Mouse (Mus musculus) limb, embryonic 12.5 days (tissue): ENCODE data around the gene Klhdc8a. TPM values are rescaled to one million over a fixed set of nuclear protein-coding genes. Genes with fewer than 3 reads are reported as not detected.

Experiments used
- ATAC-seq: fragments of 200-750 bp; cut with Nextera tagmentation; 2 replicates; pipeline ENCODE4 v1.8.0; 2017; ENCODE audit warnings: low read depth, moderate TSS enrichment; ENCODE audit not compliant: insufficient number of reproducible peaks, insufficient read depth, low FRiP score, low TSS enrichment
- H3K27ac ChIP-seq: fragments of 300-500 bp; sonication (generic); 2 replicates; pipeline ENCODE4 v1.5.1; 2016; ENCODE audit warnings: mild to moderate bottlenecking, moderate library complexity
- H3K27me3 ChIP-seq: fragments of 300-500 bp; sonication (generic); 2 replicates; pipeline ENCODE4 v1.6.1; 2016; ENCODE audit warnings: mild to moderate bottlenecking, moderate library complexity
- H3K36me3 ChIP-seq: fragments of 300-500 bp; sonication (generic); 2 replicates; pipeline ENCODE4 v1.6.1; 2016; ENCODE audit warnings: mild to moderate bottlenecking, moderate library complexity
- H3K4me1 ChIP-seq: fragments of 300-500 bp; sonication (generic); replicated peaks from 2 replicates; pipeline ENCODE4 v1.6.1; 2016
- H3K4me2 ChIP-seq: fragments of 300-500 bp; sonication (generic); 2 replicates; pipeline ENCODE4 v1.6.1; 2016; ENCODE audit warnings: mild to moderate bottlenecking, moderate library complexity
- H3K4me3 ChIP-seq: fragments of 300-500 bp; sonication (generic); replicated peaks from 2 replicates; pipeline ENCODE4 v1.5.1; 2016; ENCODE audit warnings: mild to moderate bottlenecking
- H3K9ac ChIP-seq: fragments of 300-500 bp; sonication (generic); replicated peaks from 2 replicates; pipeline ENCODE4 v1.6.1; 2016; ENCODE audit warnings: mild to moderate bottlenecking, moderate library complexity
- H3K9me3 ChIP-seq: fragments of 300-500 bp; sonication (generic); 2 replicates; pipeline ENCODE4 v1.6.1; 2016; ENCODE audit warnings: mild to moderate bottlenecking, moderate library complexity
- WGBS: fragments of 180-500 bp; shearing (Covaris S2); methylation state at CpG from one replicate; pipeline ENCODE4 v1.1.7; 2016; 5-methylcytosine and 5-hydroxymethylcytosine counted together
- polyA plus RNA-seq: library from polyadenylated mRNA; unstranded; fragments of >200 nt; fragmentation: Nextera tagmentation; extraction: Ambion mirVana; gene quantifications from 2 replicates; pipeline ENCODE4 v1.2.1, GENCODE M21; 2016

Gene Klhdc8a
- polyA plus RNA-seq, 1 experiment from 2014 or later = 0.05 TPM

DNA sequence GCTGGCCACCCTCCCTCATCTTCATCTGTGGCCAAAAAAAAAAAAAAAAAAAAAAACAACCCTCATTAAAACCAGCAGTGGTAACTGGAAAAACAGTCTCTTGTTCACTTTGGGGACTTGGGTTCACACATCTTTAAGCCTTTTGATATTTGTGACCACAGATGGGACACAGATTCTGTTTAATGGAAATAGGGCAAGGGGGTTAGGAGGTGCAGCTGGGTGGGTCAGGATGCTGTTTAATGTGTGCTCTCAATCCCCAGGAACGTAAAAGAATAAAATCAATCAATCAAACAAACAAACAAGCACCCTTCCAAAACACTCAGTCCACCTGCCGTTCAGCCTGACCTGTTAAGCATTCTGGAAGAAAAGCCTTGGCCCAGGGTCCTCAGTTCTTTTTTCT, 34.8 kb downstream of the Klhdc8a start:
- ATAC-seq = no peak
- H3K36me3 ChIP-seq = no peaks in the 10 kb centered on the region
- H3K27me3 ChIP-seq = no peaks in the 10 kb centered on the region
- H3K4me2 ChIP-seq = 0 out of 2 replicates have a peak overlapping the region, but pooled peaks have one; percentile 9
- H3K9ac ChIP-seq = no peak overlapping the region
- WGBS = 3% methylated on average over 2 of the region's 2 CpGs
- no peak overlapping the region for H3K4me3 ChIP-seq
- peaks cover 38% of the 10 kb centered on the region for H3K4me1 ChIP-seq
- H3K9me3 ChIP-seq = no peaks in the 10 kb centered on the region
- peak overlapping the region; percentile 78; the same call in 1 of the 2 replicates for H3K27ac ChIP-seq

DNA sequence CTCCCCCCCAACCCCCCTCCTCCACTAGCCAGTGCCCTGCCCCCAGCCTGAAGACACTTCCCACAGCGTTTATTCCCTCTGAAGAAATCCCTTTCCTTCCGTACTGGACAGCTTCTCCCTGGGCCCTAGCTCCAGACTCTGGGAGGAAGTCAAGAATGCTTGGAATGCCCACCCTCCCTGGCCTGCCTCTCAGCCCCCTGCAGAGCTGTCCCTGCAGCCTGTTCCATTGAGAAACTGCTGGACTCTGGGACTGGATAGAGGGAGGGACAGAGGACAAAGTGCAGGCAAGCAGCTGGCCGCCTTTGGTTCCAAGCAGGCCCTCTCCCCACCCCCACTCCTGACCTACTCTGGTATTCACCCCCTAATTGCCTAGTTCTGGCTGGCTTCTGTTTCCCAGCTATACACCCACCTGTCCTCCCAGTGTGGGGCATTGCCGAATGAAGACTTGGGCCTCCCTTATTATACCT, 35.3 kb downstream of the Klhdc8a start:
- H3K9me3 ChIP-seq = no peaks in the 10 kb centered on the region
- 0% methylated on average over 4 of the region's 4 CpGs for WGBS
- no peak overlapping the region for H3K9ac ChIP-seq
- H3K4me1 ChIP-seq = peaks cover 38% of the 10 kb centered on the region
- H3K4me3 ChIP-seq = no peak overlapping the region
- H3K4me2 ChIP-seq = 0 out of 2 replicates have a peak overlapping the region, but pooled peaks have one; percentile 9
- H3K27me3 ChIP-seq = no peaks in the 10 kb centered on the region
- H3K27ac ChIP-seq = peak overlapping the region; percentile 78
- H3K36me3 ChIP-seq = no peaks in the 10 kb centered on the region
- peak; percentile 71 for ATAC-seq

DNA sequence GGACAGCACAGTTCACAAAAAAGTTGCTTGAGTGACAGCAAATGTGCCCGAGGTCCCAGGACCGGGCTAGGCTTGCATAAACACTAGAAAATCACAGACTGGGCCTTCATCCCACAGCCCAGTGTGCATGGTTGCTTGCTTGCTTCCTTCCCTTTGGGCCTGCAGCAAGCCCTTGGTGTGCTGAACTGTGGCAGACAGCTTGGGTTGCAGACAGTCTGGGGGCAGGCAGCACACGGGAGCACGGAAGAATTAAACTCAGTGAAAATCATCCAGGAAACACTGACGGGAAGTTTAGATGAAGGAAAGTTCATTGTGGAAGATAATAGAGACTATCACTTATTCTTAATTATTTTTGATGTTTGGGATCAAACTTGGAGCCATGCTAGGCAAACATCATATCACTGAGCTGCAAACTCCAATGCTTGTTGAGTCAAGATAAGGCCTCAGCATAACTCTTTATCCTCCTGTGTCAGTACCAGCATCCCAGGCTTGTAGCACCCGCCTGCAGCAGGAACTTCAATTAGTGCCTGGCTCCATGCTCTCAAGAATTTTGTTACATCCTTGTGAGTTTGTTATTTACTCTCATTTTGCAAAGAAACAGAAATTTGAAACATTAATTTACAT, 35.9 kb downstream of the Klhdc8a start:
- no peaks in the 10 kb centered on the region for H3K36me3 ChIP-seq
- H3K27ac ChIP-seq = peak overlapping the region; percentile 78
- H3K9me3 ChIP-seq = no peaks in the 10 kb centered on the region
- no peak overlapping the region for H3K4me3 ChIP-seq
- ATAC-seq = no peak
- no peak overlapping the region for H3K9ac ChIP-seq
- H3K4me2 ChIP-seq = no peak overlapping the region
- 26% methylated on average over 6 of the region's 6 CpGs for WGBS
- no peaks in the 10 kb centered on the region for H3K27me3 ChIP-seq
- H3K4me1 ChIP-seq = peaks cover 38% of the 10 kb centered on the region

- Histone ChIP-seq H3K9ac (no peak overlapping the region), H3K27ac (no peak overlapping the region), H3K27me3 (no peaks in the 10 kb centered on the region), H3K4me1 (peaks cover 38% of the 10 kb centered on the region), H3K9me3 (no peaks in the 10 kb centered on the region), H3K4me2 (no peak overlapping the region), H3K36me3 (no peaks in the 10 kb centered on the region), H3K4me3 (no peak overlapping the region)
- ATAC-seq = no peak
- 78% methylated on average over 12 of the region's 12 CpGs for WGBS
Measured at GRCm38 (mm10) chr1:132335378-132335965, 37.0 kb downstream of the Klhdc8a start.

DNA sequence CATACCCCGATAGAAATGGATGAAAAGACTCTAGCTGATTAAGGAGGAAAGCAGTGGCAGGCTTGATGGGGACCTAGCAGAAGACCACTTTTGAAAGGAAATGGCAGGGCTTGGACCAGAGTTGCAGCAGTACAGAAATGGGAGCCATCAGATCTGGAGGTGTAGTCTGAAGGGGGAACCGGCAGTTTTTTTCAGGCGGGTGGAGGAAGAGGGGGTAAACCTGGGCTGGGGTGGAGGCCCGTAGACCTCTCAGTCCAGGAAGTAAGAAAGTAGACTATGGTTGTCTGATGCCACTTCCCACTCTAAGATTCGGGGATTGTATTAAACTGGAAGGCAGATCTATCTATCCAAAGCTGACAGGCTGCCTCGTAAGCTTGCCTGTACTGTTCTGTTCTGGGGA, 38.5 kb downstream of the Klhdc8a start:
- Histone ChIP-seq H3K27ac (no peak overlapping the region), H3K9me3 (no peaks in the 10 kb centered on the region), H3K4me3 (no peak overlapping the region), H3K36me3 (no peaks in the 10 kb centered on the region), H3K9ac (no peak overlapping the region), H3K4me1 (peaks cover 38% of the 10 kb centered on the region), H3K27me3 (no peaks in the 10 kb centered on the region), H3K4me2 (no peak overlapping the region)
- 71% methylated on average over 6 of the region's 6 CpGs for WGBS
- ATAC-seq = no peak

- H3K27me3 ChIP-seq = no peaks in the 10 kb centered on the region
- no peaks in the 10 kb centered on the region for H3K36me3 ChIP-seq
- H3K4me1 ChIP-seq = peaks cover 32% of the 10 kb centered on the region
- H3K9me3 ChIP-seq = no peaks in the 10 kb centered on the region
- no peak overlapping the region for H3K4me3 ChIP-seq
- no peak overlapping the region for H3K9ac ChIP-seq
- 42% methylated on average over 7 of the region's 8 CpGs for WGBS
- no peak overlapping the region for H3K4me2 ChIP-seq
- H3K27ac ChIP-seq = no peak overlapping the region
- ATAC-seq = no peak
Measured at GRCm38 (mm10) chr1:132338027-132338660, 39.7 kb downstream of the Klhdc8a start.

- Histone ChIP-seq H3K4me2 (no peak overlapping the region), H3K27ac (no peak overlapping the region), H3K9me3 (no peaks in the 10 kb centered on the region), H3K4me3 (no peak overlapping the region), H3K36me3 (no peaks in the 10 kb centered on the region), H3K9ac (no peak overlapping the region), H3K27me3 (no peaks in the 10 kb centered on the region), H3K4me1 (peaks cover 5% of the 10 kb centered on the region; the same call in 1 of the 2 replicates)
- WGBS = 41% methylated on average over 5 of the region's 5 CpGs
- no peak for ATAC-seq
Measured at GRCm38 (mm10) chr1:132341731-132342501, 43.5 kb downstream of the Klhdc8a start.

- no peak overlapping the region for H3K4me2 ChIP-seq
- no peaks in the 10 kb centered on the region for H3K36me3 ChIP-seq
- WGBS = 73% methylated on average over 3 of the region's 3 CpGs
- peaks cover 5% of the 10 kb centered on the region; the same call in 1 of the 2 replicates for H3K4me1 ChIP-seq
- ATAC-seq = no peak
- H3K9ac ChIP-seq = no peak overlapping the region
- no peaks in the 10 kb centered on the region for H3K27me3 ChIP-seq
- no peak overlapping the region for H3K27ac ChIP-seq
- no peak overlapping the region for H3K4me3 ChIP-seq
- no peaks in the 10 kb centered on the region for H3K9me3 ChIP-seq
Measured at GRCm38 (mm10) chr1:132342518-132342917, 44.1 kb downstream of the Klhdc8a start.

DNA sequence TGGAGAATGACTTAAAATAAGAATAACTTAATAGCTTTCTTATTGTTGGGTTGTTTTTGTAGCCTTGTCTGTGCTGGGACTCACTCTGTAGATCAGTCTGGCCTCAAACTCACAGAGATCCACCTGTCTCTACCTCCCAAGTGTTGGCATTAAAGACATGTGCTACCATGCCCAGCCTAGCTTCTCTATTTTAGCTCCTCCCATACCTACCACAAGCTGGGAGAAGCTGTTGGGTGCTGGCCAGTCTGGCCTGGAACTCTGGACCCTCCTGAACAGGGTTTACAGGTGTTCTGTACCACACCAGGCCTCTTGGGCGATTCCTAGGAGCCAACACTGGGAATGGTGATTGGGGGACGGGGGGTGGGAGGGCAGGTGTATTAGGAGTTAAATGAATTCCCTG, 44.8 kb downstream of the Klhdc8a start:
- 88% methylated on average over 2 of the region's 2 CpGs for WGBS
- ATAC-seq = no peak
- H3K27ac ChIP-seq = no peak overlapping the region

GRCm38 (mm10) chr1:132343656-132344055, 45.2 kb downstream of the Klhdc8a start:
- WGBS = 77% methylated on average over 1 of the region's 1 CpGs
- no peaks in the 10 kb centered on the region for H3K27me3 ChIP-seq
- H3K36me3 ChIP-seq = no peaks in the 10 kb centered on the region
- H3K4me2 ChIP-seq = no peak overlapping the region
- H3K9ac ChIP-seq = no peak overlapping the region
- no peaks in the 10 kb centered on the region for H3K4me1 ChIP-seq
- H3K9me3 ChIP-seq = no peaks in the 10 kb centered on the region
- no peak overlapping the region for H3K27ac ChIP-seq
- no peak for ATAC-seq
- no peak overlapping the region for H3K4me3 ChIP-seq

More for the DNA sequence above, 44.8 kb downstream of the Klhdc8a start:
- Histone ChIP-seq H3K4me3 (no peak overlapping the region), H3K27me3 (no peaks in the 10 kb centered on the region), H3K9me3 (no peaks in the 10 kb centered on the region), H3K4me1 (0 out of 2 replicates have a peak, but pooled peaks cover under 1% of the 10 kb centered on the region), H3K36me3 (no peaks in the 10 kb centered on the region), H3K9ac (no peak overlapping the region), H3K4me2 (no peak overlapping the region)

DNA sequence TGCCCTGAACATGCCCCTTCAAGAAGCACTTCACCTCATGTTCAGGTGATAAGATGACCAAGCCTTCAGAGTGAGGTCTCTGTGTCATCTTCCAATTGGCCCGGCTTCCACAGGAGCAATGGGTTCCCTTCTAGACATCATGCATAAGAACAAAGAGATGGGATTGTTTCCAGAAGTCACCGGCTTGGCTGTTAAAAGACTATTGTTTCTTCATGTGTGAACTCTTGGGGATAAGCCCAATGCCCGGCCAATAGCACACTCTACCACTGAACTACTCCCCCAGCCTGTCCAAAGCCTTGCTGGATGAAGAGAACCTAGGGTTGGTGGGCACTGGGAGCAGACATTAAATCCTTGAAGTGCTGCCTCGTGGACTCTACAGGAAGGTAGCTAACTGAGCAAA, 47.1 kb downstream of the Klhdc8a start:
- 83% methylated on average over 4 of the region's 4 CpGs for WGBS
- Histone ChIP-seq H3K9me3 (no peaks in the 10 kb centered on the region), H3K9ac (no peak overlapping the region)

More for the DNA sequence above, 47.1 kb downstream of the Klhdc8a start:
- H3K27ac ChIP-seq = no peak overlapping the region
- H3K36me3 ChIP-seq = no peaks in the 10 kb centered on the region
- H3K4me1 ChIP-seq = no peaks in the 10 kb centered on the region
- no peak for ATAC-seq
- no peaks in the 10 kb centered on the region for H3K27me3 ChIP-seq
- no peak overlapping the region for H3K4me2 ChIP-seq
- no peak overlapping the region for H3K4me3 ChIP-seq
